Mouse (Mus musculus): ENCODE results near the gene Itpr1. TPM values are rescaled to one million over a fixed set of nuclear protein-coding genes. Genes with fewer than 3 reads are reported as not detected.

The Itpr1 gene
- polyA plus RNA-seq, 2 experiments = 10.7 to 17.1 TPM

GRCm38 (mm10) chr6:108429950-108430349 is 217.1 kb downstream of the Itpr1 start:
- no peaks in the 10 kb centered on the region for H3K27me3 ChIP-seq (ENCODE audit: control insufficient read depth, insufficient read depth, low read length)
- 89% methylated on average over 8 of the region's 8 CpGs for WGBS
- H3K9ac ChIP-seq (ENCODE audit: low read depth, low read length, severe bottlenecking) = no peak overlapping the region
- TF ChIP-seq POLR2A (IDR thresholded peaks at IDR 0.05; ENCODE audit: borderline replicate concordance, extremely low read depth, insufficient read depth, insufficient read length) = no peak
- no peak overlapping the region for H3K4me2 ChIP-seq (replicated peaks; ENCODE audit: low read depth, low read length, severe bottlenecking)
- DNase-seq (ENCODE audit: low spot score) = no peak
- no peaks in the 10 kb centered on the region for H3K36me3 ChIP-seq (ENCODE audit: control insufficient read depth, insufficient read depth, low read length)
- H3K4me1 ChIP-seq (ENCODE audit: control insufficient read depth, insufficient read depth, low read length) = peaks cover 14% of the 10 kb centered on the region
- H3K9me3 ChIP-seq (ENCODE audit: control insufficient read depth, low read length) = no peaks in the 10 kb centered on the region
- ATAC-seq (ENCODE audit: low FRiP score, low read depth) = no peak
- H3K4me3 ChIP-seq (replicated peaks; ENCODE audit: low read length) = no peak overlapping the region
- no peak overlapping the region for H3K27ac ChIP-seq (replicated peaks; ENCODE audit: low read depth, low read length)

DNA sequence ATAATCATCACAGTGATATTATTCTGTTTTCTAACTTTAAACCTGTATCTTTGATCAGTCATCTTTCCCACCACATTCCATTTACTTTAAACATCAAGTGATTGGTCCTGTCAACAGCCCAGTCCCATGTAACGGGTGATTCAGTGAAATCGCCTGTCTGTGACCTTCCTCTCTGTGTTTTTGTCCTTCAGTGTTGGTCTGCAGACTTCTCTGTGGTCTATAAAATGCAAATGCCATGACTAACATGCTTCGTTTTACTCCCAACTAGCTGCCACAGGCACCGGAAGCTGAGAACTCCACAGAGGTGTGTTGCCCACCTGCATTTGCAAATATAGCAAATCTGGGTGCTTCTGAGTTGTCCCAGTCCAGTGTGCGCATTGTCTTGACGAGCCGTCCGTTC is 218.3 kb downstream of the Itpr1 start:
- no peak overlapping the region for H3K4me3 ChIP-seq (replicated peaks; ENCODE audit: low read length)
- no peak for TF ChIP-seq POLR2A (IDR thresholded peaks at IDR 0.05; ENCODE audit: borderline replicate concordance, extremely low read depth, insufficient read depth, insufficient read length)
- H3K9me3 ChIP-seq (ENCODE audit: control insufficient read depth, low read length) = no peaks in the 10 kb centered on the region
- 81% methylated on average over 8 of the region's 8 CpGs for WGBS
- H3K36me3 ChIP-seq (ENCODE audit: control insufficient read depth, insufficient read depth, low read length) = no peaks in the 10 kb centered on the region
- peaks cover 7% of the 10 kb centered on the region; the same call in 1 of the 2 replicates for H3K4me1 ChIP-seq (ENCODE audit: control insufficient read depth, insufficient read depth, low read length)
- H3K27ac ChIP-seq (replicated peaks; ENCODE audit: low read depth, low read length) = no peak overlapping the region
- H3K9ac ChIP-seq (ENCODE audit: low read depth, low read length, severe bottlenecking) = no peak overlapping the region
- H3K4me2 ChIP-seq (replicated peaks; ENCODE audit: low read depth, low read length, severe bottlenecking) = no peak overlapping the region
- ATAC-seq (ENCODE audit: low FRiP score, low read depth) = no peak
- no peaks in the 10 kb centered on the region for H3K27me3 ChIP-seq (ENCODE audit: control insufficient read depth, insufficient read depth, low read length)
- no peak for DNase-seq (ENCODE audit: low spot score)

- Histone ChIP-seq H3K9me3 (ENCODE audit: control insufficient read depth, low read length) (no peaks in the 10 kb centered on the region), H3K36me3 (ENCODE audit: control insufficient read depth, insufficient read depth, low read length) (no peaks in the 10 kb centered on the region), H3K27ac (replicated peaks; ENCODE audit: low read depth, low read length) (no peak overlapping the region), H3K4me2 (replicated peaks; ENCODE audit: low read depth, low read length, severe bottlenecking) (no peak overlapping the region), H3K27me3 (ENCODE audit: control insufficient read depth, insufficient read depth, low read length) (no peaks in the 10 kb centered on the region), H3K9ac (ENCODE audit: low read depth, low read length, severe bottlenecking) (no peak overlapping the region), H3K4me3 (replicated peaks; ENCODE audit: low read length) (no peak overlapping the region), H3K4me1 (ENCODE audit: control insufficient read depth, insufficient read depth, low read length) (no peaks in the 10 kb centered on the region)
- DNase-seq (ENCODE audit: low spot score) = no peak
- no peak for ATAC-seq (ENCODE audit: low FRiP score, low read depth)
- 87% methylated on average over 4 of the region's 4 CpGs for WGBS
- no peak for TF ChIP-seq POLR2A (IDR thresholded peaks at IDR 0.05; ENCODE audit: borderline replicate concordance, extremely low read depth, insufficient read depth, insufficient read length)
These were observed 219.9 kb downstream of the Itpr1 start for GRCm38 (mm10) chr6:108432836-108433235.

GRCm38 (mm10) chr6:108434816-108435215 is 221.9 kb downstream of the Itpr1 start:
- Histone ChIP-seq H3K4me2 (replicated peaks; ENCODE audit: low read depth, low read length, severe bottlenecking) (no peak overlapping the region), H3K4me3 (replicated peaks; ENCODE audit: low read length) (no peak overlapping the region), H3K27ac (replicated peaks; ENCODE audit: low read depth, low read length) (no peak overlapping the region), H3K9me3 (ENCODE audit: control insufficient read depth, low read length) (no peaks in the 10 kb centered on the region), H3K9ac (ENCODE audit: low read depth, low read length, severe bottlenecking) (no peak overlapping the region), H3K27me3 (ENCODE audit: control insufficient read depth, insufficient read depth, low read length) (no peaks in the 10 kb centered on the region), H3K36me3 (ENCODE audit: control insufficient read depth, insufficient read depth, low read length) (no peaks in the 10 kb centered on the region), H3K4me1 (ENCODE audit: control insufficient read depth, insufficient read depth, low read length) (no peaks in the 10 kb centered on the region)
- TF ChIP-seq POLR2A (IDR thresholded peaks at IDR 0.05; ENCODE audit: borderline replicate concordance, extremely low read depth, insufficient read depth, insufficient read length) = no peak
- WGBS = 81% methylated on average over 6 of the region's 6 CpGs
- DNase-seq (ENCODE audit: low spot score) = no peak
- no peak for ATAC-seq (ENCODE audit: low FRiP score, low read depth)

GRCm38 (mm10) chr6:108435467-108435866 is 222.6 kb downstream of the Itpr1 start:
- Histone ChIP-seq H3K9ac (ENCODE audit: low read depth, low read length, severe bottlenecking) (no peak overlapping the region), H3K4me2 (replicated peaks; ENCODE audit: low read depth, low read length, severe bottlenecking) (no peak overlapping the region), H3K27me3 (ENCODE audit: control insufficient read depth, insufficient read depth, low read length) (no peaks in the 10 kb centered on the region), H3K9me3 (ENCODE audit: control insufficient read depth, low read length) (no peaks in the 10 kb centered on the region), H3K4me3 (replicated peaks; ENCODE audit: low read length) (no peak overlapping the region), H3K4me1 (ENCODE audit: control insufficient read depth, insufficient read depth, low read length) (no peaks in the 10 kb centered on the region), H3K36me3 (ENCODE audit: control insufficient read depth, insufficient read depth, low read length) (peaks cover 2% of the 10 kb centered on the region; the same call in 1 of the 2 replicates), H3K27ac (replicated peaks; ENCODE audit: low read depth, low read length) (no peak overlapping the region)
- ATAC-seq (ENCODE audit: low FRiP score, low read depth) (no peak), DNase-seq (ENCODE audit: low spot score) (no peak)
- WGBS = 52% methylated on average over 6 of the region's 6 CpGs
- no peak for TF ChIP-seq POLR2A (IDR thresholded peaks at IDR 0.05; ENCODE audit: borderline replicate concordance, extremely low read depth, insufficient read depth, insufficient read length)

GRCm38 (mm10) chr6:108436608-108437007 is 223.7 kb downstream of the Itpr1 start:
- ATAC-seq (ENCODE audit: low FRiP score, low read depth) = no peak
- Histone ChIP-seq H3K9ac (ENCODE audit: low read depth, low read length, severe bottlenecking) (no peak overlapping the region), H3K4me3 (replicated peaks; ENCODE audit: low read length) (no peak overlapping the region), H3K36me3 (ENCODE audit: control insufficient read depth, insufficient read depth, low read length) (peaks cover 8% of the 10 kb centered on the region), H3K9me3 (ENCODE audit: control insufficient read depth, low read length) (0 out of 2 replicates have a peak, but pooled peaks cover 3% of the 10 kb centered on the region), H3K27me3 (ENCODE audit: control insufficient read depth, insufficient read depth, low read length) (no peaks in the 10 kb centered on the region), H3K4me1 (ENCODE audit: control insufficient read depth, insufficient read depth, low read length) (no peaks in the 10 kb centered on the region), H3K4me2 (replicated peaks; ENCODE audit: low read depth, low read length, severe bottlenecking) (no peak overlapping the region), H3K27ac (replicated peaks; ENCODE audit: low read depth, low read length) (no peak overlapping the region)
- DNase-seq (ENCODE audit: low spot score) = no peak
- no peak for TF ChIP-seq POLR2A (IDR thresholded peaks at IDR 0.05; ENCODE audit: borderline replicate concordance, extremely low read depth, insufficient read depth, insufficient read length)
- 21% methylated on average over 5 of the region's 5 CpGs for WGBS
